Mouse (Mus musculus) intestine, embryonic 15.5 days (tissue): ENCODE results near the gene Tgif1. TPM values are rescaled to one million over a fixed set of nuclear protein-coding genes. Genes with fewer than 3 reads are reported as not detected.

Experiments
- ATAC-seq: fragments of 200-750 bp; cut with Nextera tagmentation; 2 replicates; pipeline ENCODE4 v1.8.0; 2017; ENCODE audit warnings: moderate TSS enrichment, moderate library complexity
- H3K27ac ChIP-seq: fragments of 300-500 bp; sonication (generic); 2 replicates; pipeline ENCODE4 v1.5.1; 2015; ENCODE audit warnings: mild to moderate bottlenecking, inconsistent platforms
- H3K27me3 ChIP-seq: fragments of 300-500 bp; sonication (generic); replicated peaks from 2 replicates; pipeline ENCODE4 v1.6.1; 2015; ENCODE audit warnings: inconsistent platforms
- H3K36me3 ChIP-seq: fragments of 300-500 bp; sonication (generic); 2 replicates; pipeline ENCODE4 v1.6.1; 2015; ENCODE audit warnings: inconsistent platforms
- H3K4me1 ChIP-seq: fragments of 300-500 bp; sonication (generic); replicated peaks from 2 replicates; pipeline ENCODE4 v1.6.1; 2015; ENCODE audit warnings: inconsistent platforms
- H3K4me2 ChIP-seq: fragments of 300-500 bp; sonication (generic); replicated peaks from 2 replicates; pipeline ENCODE4 v1.6.1; 2015; ENCODE audit warnings: mild to moderate bottlenecking, inconsistent platforms
- H3K4me3 ChIP-seq: fragments of 300-500 bp; sonication (generic); replicated peaks from 2 replicates; pipeline ENCODE4 v1.5.1; 2015; ENCODE audit warnings: inconsistent platforms
- H3K9ac ChIP-seq: fragments of 300-500 bp; sonication (generic); 2 replicates; pipeline ENCODE4 v1.6.1; 2015; ENCODE audit warnings: inconsistent platforms
- H3K9me3 ChIP-seq: fragments of 300-500 bp; sonication (generic); 2 replicates; pipeline ENCODE4 v1.6.1; 2016; ENCODE audit warnings: inconsistent platforms
- WGBS: fragments of 180-500 bp; shearing (Covaris S2); methylation state at CpG from one replicate; pipeline ENCODE4 v1.1.7; 2015; 5-methylcytosine and 5-hydroxymethylcytosine counted together
- microRNA counts: library from miRNA; unstranded; fragments of <30 nt; microRNA quantifications from one replicate; lab custom pipeline; 2016
- polyA plus RNA-seq: library from polyadenylated mRNA; unstranded; fragments of >200 nt; fragmentation: Nextera tagmentation; extraction: Ambion mirVana; gene quantifications from 2 replicates; pipeline ENCODE4 v1.2.1, GENCODE M21; 2015

The Tgif1 gene
- polyA plus RNA-seq, 1 experiment from 2014 or later = 56.5 TPM

DNA sequence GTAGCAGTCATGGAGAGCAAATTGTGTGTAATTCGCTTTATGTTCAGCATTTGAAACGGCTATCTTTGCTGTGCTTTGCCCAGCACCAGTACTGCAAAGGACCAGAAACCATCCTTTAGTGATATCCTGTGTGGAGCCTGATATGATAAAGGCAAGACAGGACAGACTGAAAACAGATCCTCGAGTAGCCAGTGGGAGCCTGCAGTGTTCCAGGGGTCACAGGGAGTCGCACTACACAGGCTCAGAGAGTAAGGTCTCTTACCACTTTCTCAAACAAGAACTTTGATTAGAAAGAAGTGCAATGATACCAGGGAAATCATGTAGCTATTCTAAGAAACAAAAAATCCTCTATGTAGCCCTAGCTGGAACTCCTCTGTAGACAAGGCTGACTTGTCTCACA lies 58.1 kb downstream of the Tgif1 start:
- H3K4me2 ChIP-seq = no peak overlapping the region
- H3K36me3 ChIP-seq = no peaks in the 10 kb centered on the region
- peaks cover 6% of the 10 kb centered on the region; the same call in 1 of the 2 replicates for H3K4me1 ChIP-seq
- no peaks in the 10 kb centered on the region for H3K27me3 ChIP-seq
- no peak overlapping the region for H3K27ac ChIP-seq
- H3K9me3 ChIP-seq = no peaks in the 10 kb centered on the region
- no peak overlapping the region for H3K9ac ChIP-seq
- H3K4me3 ChIP-seq = no peak overlapping the region
- 66% methylated on average over 4 of the region's 4 CpGs for WGBS
- ATAC-seq = no peak

DNA sequence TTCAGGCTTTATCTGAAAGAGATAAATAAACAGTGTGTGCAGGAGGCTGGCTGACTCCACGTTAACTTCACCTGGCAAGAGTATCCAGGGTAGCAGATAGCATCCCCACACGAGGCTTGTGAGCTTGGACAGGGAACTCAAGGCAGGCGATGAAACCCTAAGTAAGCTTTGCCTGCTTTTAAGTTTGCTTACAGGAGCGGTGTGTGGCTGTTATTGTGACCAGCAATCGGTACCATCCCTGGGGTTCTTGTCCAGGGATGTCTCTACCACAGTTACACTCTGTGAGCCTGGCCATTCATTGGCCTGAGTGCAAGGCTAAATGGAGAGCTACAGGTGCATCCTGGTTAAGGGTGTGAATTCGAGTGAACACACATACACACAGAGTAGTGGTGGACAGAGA lies 58.6 kb downstream of the Tgif1 start:
- ATAC-seq = peak; percentile 38; the same call in 1 of the 2 replicates
- no peaks in the 10 kb centered on the region for H3K9me3 ChIP-seq
- H3K27me3 ChIP-seq = no peaks in the 10 kb centered on the region
- H3K4me3 ChIP-seq = no peak overlapping the region
- WGBS = 46% methylated on average over 6 of the region's 6 CpGs
- H3K36me3 ChIP-seq = no peaks in the 10 kb centered on the region
- peak overlapping the region; percentile 25 for H3K4me2 ChIP-seq
- H3K9ac ChIP-seq = no peak overlapping the region
- H3K27ac ChIP-seq = peak overlapping the region; percentile 11; the same call in 1 of the 2 replicates
- peaks cover 6% of the 10 kb centered on the region; the same call in 1 of the 2 replicates for H3K4me1 ChIP-seq

DNA sequence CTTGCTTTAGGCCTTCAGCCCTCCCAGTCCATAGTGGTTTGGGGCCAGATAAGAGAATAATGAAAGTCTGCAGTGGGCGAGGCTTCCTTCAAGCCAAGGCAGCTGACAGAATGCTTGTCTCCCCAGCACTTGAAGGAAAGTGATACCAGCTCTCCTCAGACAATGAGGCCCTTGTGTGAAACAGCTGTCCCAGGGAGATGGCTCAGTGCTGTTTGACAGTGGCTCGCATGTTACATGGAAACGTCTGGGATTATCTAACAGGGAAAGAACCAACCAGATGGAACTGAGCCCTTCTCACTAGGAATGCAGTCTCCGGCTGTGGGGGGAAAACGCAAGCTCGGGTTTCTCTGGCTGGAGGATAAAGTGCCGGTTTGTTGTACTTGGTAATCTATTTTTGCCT lies 59.1 kb downstream of the Tgif1 start:
- ATAC-seq = peak; percentile 86
- WGBS = 14% methylated on average over 7 of the region's 7 CpGs
- H3K27ac ChIP-seq = peak overlapping the region; percentile 11
- H3K4me2 ChIP-seq = peak overlapping the region; percentile 25
- no peak overlapping the region for H3K4me3 ChIP-seq
- H3K4me1 ChIP-seq = peaks cover 6% of the 10 kb centered on the region; the same call in 1 of the 2 replicates
- H3K9me3 ChIP-seq = no peaks in the 10 kb centered on the region
- H3K27me3 ChIP-seq = no peaks in the 10 kb centered on the region
- no peaks in the 10 kb centered on the region for H3K36me3 ChIP-seq
- H3K9ac ChIP-seq = no peak overlapping the region

MicroRNAs within 50 kb of the gene (microRNA counts, 519-probe panel; counts per million panel counts)
- 1,381 counts per million, percentile 32 among the panel's probes with 10 or more counts for microRNA mmu-miR-1195 (lab: Ali Mortazavi, UCI)

Other genes with a start within 250 kb of the Tgif1 start
- gene Myom1, start 149.1 kb upstream of the Tgif1 start, polyA plus RNA-seq = 11.1 and 12.6 TPM in 2 replicates
- 490 and 556 TPM in 2 replicates for gene Myl12a, start 149.3 kb upstream of the Tgif1 start, polyA plus RNA-seq